Mouse (Mus musculus) T-helper 2 cell (primary cell): ENCODE measurements around the gene Stc2.

Source experiments
- in situ Hi-C: fragments of 300-600 bp; cut with MboI, MseI; formaldehyde crosslinking; loops from one replicate; pipeline ENCODE4 v1.15.1; 2025; ENCODE audit warnings: high pct_unique_total_duplicates

The Stc2 gene

DNA sequence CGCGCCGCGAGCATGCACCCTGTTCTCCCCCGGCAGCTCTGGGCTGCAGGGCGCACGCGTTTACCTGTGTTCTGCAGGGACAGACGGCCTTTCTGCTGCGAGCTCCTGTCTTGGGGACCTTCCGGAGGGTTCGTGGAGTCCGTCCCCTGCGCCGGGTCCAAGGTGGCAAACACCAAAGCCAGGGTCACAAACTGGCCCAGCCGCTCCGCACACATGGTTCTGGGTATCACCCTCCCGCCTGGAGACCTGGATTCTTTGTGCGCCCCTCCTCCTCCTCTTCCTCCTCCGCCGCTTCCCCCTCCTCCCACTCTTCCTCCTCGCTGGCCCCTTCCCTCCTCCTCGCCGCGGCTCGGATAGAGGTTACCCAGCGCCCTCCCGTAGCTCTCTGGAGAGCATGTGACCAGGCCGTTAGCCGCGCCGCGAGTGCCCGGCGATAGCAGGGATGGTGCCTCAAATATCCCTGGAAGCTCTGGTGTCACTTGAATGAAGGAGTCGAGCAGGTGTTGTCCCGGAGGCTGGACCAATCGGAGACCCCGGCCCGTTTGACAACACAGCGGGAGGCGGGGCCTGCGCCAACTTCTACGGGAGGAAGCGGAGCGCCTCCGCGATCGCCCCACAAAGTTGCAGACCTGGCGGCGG lies at the start of gene Stc2:
TSS of gene Stc2 (minus strand) at position 427 of the 639 bp plus-strand sequence.
- in situ Hi-C loops, result loop anchor here (5.0 kb wide), 1 partner anchor 412 kb away; no protein-coding TSS in a partner anchor

DNA sequence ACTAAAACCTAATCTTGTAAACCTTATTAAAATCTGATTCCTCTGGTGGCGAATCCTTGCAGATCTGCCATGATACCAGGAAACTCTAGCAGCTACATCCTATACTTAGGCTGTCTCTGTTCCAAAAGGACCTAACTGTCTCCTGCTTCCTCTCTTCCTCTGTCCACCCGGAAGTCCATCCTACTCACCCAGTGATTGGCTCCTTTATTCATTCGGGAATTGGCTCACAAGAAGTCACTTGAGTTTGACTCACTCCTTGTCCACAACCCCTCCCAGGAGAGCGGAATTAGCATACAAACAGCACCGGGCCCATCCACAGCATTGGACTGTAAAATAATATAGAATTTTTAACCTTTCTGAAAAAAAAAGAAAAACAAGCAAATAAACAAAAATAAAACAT lies 47.2 kb upstream of the Stc2 start:
- in situ Hi-C loops, result no loop called here

DNA sequence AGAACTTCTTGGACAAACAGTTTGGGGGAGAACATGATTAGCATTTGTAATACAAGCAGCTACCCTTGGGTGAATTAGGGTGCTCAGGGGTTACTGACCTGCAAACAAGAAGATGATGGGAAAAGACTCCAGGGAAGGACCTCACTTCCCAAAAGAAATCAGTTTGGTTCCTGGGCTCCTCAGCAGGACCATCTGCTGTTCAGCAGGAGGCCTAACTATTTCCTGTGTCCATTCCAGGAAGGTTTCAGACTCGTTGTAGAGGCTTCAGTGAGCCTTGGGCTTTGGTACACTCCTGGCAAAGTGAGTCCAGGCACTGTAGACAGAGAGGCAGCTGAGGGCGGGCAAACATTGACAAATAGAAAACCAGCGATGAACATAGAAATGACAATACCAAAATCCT lies 42.5 kb upstream of the Stc2 start:
- in situ Hi-C loops, result no loop called here

DNA sequence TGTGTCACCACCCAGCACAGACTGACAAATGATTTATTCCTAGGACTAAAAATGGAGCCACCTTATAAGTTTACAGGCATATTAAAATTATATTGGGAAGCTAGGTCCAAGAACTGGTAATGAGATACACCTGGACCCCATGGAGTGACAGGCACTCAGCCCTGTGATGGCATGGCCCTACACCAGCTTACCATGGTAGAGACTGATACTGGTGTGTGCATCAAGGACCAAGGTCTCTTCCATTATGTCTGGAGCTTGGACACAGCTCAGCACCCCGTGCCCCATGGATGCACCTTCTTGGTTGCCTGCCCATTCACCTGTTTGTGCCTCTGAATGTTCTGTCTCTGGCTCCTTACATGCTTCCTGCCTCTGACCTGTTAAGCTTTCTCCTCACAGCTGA lies 36.9 kb upstream of the Stc2 start:
- in situ Hi-C loops, result no loop called here

DNA sequence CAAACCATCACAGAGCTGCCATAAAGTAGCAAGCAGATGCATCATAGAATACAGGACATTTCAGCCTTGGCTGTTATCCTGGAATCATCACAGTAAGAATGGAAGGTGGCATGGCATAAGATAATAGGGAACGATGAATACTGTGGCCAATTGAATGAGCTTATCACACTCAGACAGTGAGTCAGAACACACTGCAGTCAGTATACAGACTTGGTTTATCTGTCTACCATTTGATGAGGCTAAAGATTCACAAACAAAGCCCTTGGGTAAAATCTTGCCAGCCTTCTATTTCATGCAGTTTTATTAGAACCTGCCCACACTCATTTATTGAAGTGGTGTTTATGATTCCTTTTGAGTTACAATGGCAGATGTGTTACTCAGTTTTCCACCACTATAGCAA lies 33.2 kb upstream of the Stc2 start:
- in situ Hi-C loops, result no loop called here

DNA sequence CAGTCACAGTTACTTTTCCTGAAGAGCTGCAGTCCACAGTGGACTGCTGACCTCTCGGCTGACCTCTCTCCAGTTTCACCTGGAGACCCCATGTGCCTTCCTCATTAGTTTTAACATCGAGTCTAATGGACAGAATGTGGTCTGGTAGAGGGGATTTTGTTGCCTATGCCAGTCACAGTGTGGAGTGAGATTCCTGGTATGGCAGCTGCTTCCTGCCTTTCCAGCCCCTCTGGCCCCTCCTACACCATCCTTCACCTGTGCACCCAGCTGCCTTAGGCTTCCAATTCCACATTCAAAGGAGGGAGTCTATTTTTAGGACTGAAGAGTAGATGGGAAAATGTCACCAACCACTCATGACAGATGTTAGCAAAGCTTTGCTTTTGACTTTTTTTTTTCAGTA lies 28.7 kb upstream of the Stc2 start:
- in situ Hi-C loops, result no loop called here

DNA sequence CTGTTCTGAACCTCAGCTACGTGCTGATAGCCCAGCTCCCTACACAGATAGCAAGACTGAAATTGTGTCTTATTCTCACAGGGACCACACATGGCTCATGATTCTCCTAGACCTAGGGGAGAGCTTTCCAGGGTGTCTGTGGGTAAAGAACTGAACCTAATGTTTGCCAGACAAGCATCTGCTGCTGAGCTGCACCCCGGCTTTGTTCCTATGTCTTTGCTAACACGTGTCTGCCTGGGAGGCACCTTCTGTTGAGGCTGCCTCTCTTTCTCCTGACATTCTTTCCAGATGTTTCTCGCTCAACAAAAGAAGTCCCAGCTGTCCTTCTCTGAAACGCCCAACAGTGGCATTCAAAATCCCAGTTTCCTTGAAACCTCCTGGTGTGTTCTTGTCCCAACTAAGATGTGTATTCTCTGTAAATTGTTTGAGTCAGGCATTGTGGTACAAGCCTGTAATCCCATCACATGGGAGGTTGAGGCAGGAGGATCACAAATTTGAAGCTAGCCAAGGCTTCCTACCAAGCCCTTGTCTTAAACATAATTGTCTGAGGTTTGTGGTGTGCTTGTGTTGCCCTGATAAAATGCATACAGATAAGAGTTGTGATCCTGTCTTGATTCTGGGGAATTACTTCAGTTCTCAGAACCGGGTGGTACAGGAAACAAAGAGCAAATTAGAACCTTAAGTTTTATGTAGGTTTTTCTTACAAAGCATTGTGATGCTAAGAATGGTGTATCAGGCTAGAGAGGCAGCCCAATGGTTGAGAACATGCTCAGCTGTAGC lies 27.0 kb upstream of the Stc2 start:
- in situ Hi-C loops, result no loop called here

DNA sequence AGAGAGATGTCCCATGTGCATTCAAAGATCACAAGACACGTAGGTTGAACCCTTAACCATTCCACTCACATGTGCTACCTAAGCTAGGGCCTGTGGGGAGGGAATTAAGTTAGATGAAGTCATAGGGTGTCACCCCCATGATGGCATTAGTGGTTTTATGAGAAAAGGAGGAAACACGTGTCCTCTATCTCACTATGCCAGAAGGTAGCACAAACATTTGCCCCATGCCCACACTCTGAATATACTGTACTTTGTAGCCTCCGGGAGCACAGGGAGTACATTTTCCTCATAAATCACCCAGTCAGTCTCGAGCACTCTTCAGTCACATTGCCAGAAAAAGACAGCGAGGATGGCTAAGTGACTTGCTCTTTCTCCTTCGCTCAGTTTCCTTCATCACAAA lies 24.2 kb upstream of the Stc2 start:
- in situ Hi-C loops, result no loop called here

DNA sequence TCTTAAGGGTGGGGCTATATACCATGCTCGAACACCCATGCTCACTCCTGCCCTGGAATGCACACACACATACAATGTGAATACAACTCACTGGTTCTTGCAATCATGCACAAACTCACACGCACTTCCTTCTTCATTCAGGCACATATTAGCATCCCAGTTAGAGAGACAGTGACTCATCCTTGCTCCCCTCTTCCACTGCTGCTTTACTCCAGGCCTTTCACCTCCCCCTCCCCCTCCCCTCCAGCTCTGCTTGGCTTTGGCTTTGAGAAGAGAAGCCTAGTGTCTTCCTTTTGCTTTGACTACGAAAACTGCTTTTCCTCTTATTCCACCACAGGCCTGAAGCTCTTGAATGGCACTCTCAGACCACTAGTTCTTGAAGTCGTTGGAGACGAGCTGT lies 22.5 kb upstream of the Stc2 start:
- in situ Hi-C loops, result no loop called here

DNA sequence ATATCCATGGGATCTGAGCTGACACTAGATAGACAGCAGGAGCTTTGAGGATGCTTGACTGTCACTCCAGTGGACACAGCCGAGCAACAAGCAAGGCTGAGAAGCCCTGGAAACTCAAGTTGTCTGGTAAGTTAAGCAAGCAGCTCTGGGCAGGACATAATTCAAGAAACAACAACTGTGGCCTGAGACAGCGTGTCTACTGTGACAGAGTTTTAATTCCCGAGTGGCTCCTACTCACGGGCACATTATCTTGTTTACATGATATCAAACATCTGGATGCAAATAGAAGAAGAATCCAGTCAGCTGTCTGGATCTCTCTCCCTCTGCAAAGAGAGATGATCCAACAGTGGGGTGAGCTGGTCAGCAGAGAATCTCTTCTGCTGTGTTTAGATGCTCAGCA lies 19.0 kb upstream of the Stc2 start:
- in situ Hi-C loops, result no loop called here

DNA sequence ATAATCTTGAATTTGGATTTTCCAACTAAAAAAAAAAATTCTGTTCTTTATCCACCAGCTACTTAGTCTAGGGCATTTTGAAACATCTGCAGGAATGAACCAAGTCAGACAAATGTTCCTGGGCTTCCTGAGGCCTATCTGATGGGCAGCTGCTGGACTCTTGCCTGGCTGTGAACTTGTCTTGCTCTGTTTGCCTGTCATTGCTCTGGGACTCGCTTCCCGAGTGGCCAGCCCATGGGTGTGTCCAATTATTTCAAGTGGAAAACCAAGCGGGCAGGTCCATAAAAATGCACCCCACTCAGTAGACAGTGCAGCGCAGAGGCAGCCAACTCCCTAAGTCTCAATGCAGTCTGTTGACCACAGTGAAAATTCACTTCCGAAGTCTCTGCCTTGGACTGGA lies 17.7 kb upstream of the Stc2 start:
- in situ Hi-C loops, result no loop called here

DNA sequence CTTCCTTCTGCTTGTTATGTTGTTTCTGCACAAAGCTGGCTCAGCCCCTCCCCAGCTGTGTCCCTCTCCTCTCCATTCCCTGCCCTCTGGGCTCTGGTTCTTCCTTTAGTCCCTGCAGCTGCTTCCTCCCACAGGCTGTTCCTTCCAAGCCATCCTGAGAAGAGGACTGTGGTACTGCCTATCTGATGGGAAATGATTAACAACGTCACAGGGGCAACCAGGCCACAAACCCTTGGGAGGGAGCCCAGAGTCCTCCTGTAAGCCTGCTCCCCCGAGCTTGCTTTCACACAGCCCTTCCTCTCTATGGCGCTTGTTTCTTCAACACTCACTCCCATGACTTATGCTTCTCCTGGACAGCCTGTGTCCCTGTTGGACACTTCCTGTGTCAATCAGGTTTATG lies 16.7 kb upstream of the Stc2 start:
- in situ Hi-C loops, result no loop called here

DNA sequence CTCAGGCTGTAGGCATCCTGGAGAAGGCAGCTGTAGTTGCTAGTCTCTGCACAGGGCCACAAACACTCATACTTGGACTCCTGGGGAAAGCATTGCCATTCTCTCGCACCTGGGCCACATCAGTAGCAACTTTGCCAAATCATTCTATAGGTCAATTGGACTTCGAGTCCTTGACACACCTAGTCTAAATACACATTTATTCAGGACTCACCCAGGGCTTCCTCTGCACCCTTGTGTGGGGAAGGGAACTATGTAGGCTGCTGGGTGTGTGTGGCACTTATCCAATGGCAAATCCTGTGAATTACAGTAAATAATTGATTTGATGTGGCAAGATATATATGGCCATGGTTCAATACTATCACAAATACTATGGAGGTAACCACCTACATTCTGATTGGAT lies 14.1 kb upstream of the Stc2 start:
- in situ Hi-C loops, result no loop called here

DNA sequence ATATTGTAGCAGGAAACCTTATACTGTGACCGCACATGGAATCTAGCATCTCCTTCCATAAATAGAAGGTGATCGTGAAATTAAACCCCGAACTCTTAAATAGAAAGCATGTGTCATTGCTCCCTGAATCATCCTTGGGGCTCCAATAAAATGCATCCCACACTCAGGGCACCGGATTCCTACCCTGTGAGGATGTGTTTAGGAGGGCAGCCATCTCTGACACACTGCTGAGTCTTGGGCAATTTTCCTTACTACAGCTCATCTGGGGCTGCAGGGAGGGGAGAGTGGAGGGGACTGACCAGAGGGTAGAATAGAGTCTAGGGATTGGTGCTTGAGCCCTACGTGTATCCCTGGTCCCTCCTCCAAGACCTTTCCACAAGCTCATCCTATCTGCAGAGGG lies 12.3 kb upstream of the Stc2 start:
- in situ Hi-C loops, result no loop called here

DNA sequence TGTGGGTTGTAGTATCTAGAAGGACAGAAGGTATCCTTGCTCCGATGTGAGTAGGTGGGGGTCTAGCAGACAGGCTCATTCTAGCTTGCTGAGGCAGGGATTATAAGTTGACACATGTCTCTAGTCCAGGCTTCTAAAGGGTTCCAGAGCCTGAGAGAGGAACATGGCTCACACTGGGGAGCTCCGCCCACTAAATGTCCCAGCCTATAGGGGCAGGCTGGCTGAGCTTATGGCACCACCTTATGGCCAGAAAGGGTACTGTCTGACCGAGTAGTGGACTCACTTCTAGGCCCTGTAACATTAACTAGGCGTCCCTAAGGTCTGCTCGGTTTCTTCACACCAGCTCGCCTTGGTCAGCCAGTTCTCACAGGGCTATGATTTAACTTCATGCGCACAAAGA lies 3.6 kb upstream of the Stc2 start:
- in situ Hi-C loops, result no loop called here

DNA sequence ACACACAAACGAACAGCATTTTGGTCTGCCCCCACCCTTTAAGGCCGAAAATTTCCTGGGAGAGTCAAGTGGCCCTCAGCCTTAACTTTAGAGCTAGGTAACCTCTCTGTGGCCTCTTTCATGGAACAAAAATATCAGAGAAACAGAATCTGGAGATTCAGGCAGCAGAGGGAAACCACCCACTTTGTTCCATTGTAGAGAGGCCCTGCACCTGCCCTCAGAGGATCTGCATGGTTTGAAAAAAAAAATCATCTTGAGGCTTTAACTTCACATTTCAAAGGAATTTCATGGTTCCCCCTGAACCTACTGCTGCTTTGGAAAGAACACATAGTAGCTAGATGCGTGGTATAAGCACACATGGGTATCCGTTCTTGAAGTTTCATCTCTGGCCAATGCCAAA lies 2.3 kb upstream of the Stc2 start:
- in situ Hi-C loops, result no loop called here

DNA sequence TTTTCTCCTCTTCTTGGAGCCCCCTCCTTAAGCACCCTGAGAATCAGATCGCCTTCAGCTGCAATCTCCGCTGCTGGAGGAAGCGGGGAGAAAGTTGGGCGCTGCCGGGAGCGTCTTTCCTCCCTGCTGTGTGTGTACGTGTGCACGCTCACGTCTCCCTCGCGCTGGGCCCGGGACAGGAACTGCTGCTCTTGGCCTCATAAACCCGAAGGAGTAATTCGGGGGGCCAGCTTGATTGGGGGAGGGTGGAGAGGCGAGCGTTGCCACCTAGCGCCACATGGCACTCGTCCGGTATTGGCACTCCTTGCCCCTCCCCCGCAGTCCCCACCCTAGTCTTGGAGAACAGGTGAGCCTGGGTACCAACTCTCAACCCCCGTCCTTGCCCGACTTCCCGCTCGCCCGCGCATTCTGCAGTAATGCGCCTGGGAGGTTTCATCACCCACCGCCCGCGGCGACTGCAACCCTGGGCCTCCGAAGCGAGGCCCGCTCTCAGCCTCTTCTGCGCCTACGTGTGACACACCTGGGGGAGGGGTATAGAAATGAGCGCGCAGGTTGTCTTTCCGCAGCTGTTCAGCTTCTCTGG lies 1.5 kb upstream of the Stc2 start:
- in situ Hi-C loops, result no loop called here

DNA sequence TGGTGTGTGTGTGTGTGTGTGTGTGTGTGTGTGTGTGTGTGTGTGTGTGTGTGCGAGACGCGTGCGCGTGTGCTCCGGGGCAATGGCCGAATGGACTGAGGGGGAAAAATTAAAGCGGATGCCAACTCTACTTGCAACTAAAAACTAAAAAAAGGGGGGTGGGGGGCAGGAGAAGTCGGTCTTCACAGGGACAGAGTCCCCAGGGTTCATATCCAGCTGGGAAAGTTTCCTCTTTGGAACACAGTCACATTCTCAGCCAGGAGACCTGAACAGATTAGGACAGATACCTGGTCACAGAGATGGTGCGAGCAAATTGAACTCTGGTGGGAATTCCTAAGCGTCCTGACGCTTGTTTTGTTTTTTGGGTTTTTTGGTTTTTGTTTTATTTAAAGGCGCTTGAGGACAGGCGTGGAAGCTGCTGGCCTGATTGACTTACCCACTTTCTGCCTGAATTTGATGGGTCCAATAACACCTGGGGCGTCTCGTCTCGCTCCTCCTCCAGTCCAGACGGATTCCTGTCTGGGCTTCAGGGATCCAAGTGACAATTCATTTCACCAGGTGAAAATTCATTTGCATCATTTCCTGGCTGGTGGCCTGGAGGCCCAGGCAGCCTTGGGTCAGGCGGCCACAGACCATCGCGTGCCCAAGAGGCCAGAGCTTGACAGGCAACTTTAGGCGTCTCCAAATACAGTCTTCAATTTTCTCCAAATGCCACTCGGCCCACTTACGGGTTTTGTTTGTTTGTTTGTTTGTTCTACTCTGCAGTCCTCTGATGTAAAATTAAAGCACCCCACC lies 759 bp upstream of the Stc2 start:
- in situ Hi-C loops, result no loop called here

DNA sequence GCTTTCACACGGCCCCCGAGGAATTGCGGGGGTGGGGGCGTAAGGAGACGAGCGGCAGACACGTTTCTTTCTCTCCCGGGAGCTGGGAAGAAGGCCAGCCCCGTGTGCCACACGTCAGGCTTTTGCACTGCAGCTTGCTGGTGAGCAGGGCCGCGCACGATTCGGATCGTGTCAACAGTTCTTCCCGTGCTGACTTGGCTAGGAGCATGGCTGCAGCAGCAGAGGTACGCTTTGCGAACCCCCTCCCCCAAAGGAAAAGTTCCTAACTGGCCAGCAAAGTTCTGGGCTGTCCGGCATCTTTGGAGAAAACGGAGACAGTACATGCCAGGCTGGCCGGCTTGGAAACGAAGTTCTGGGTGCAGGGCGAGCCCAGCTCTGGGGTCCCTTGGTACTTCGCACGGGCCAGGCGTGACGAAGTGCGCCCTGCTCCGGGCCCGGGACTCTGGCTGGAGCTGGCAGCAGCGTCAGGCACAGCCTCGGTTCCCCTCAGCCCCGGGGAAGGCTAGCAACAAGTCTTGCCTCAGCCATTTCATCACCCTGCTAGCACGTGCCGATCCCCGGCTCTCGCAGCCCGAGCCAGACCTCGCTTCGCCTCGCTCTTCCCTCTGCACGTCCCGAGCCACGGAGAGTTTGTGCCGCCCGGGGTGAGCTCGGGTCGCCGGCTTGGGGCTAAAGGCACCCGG lies 768 bp downstream of the Stc2 start:
- in situ Hi-C loops, result loop anchor here (5.0 kb wide), 1 partner anchor 412 kb away; no protein-coding TSS in a partner anchor

DNA sequence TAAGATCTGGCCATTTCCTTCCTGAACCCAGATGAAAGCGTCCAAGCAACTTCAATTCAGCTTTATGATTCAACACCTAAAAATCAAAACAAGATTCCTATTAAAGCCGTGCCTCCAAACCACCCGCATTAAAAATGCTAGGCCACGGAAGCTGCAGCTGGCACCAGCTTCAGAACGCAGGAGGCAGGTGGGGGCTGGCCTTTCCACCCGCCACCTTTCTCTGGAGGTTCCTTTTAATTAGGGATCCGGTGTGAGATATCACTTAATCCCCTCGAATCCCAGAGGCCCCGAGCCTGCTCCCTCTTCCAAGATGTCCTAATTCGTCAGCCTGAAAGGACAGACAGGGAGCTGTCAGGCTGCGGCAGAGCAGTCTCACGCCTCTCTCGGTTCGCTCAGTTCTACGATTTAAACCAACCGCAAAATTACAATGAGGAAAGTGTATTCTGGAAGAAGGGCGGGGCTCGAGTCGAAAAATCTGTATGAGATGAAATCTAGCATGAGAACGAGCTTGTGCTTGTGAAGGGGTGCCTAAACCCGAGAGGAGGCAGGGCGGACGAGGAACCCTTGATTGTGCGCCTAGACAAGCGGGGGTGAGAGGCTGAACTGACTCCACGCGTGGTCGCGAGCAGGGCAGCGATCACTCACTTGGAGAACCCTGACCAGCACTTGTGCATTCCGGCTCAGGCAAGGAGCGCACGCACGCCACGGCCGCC lies 1.5 kb downstream of the Stc2 start:
- in situ Hi-C loops, result loop anchor here (5.0 kb wide), 1 partner anchor 411 kb away; no protein-coding TSS in a partner anchor

DNA sequence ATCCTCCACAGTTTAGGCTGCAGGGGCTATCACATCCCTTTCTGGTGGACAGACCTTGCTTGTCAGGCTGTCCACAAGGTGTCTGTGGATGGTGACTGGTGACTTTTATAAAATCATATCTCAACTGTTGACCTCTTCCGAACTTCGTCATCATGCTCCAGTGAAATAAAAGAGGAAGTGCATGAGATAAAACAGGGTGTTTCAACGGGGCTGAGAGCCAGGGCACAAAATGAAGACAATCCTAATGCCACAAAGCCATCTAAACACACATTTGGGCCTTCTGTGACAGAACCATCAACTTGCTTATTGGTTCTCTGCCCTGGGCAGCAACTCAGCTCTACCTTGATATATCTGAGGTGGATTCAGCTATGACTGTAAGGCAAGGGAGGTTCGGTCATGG lies 3.0 kb downstream of the Stc2 start:
- in situ Hi-C loops, result loop anchor here (5.0 kb wide), 1 partner anchor 410 kb away; no protein-coding TSS in a partner anchor
